Mouse (Mus musculus) MN1 (cell line): ENCODE data around the gene Il24.

Experiments used
- DNase-seq: peaks from one replicate; pipeline ENCODE4 v3.0.0-alpha.2; 2016; ENCODE audit warnings: low spot score

Il24 gene

DNA sequence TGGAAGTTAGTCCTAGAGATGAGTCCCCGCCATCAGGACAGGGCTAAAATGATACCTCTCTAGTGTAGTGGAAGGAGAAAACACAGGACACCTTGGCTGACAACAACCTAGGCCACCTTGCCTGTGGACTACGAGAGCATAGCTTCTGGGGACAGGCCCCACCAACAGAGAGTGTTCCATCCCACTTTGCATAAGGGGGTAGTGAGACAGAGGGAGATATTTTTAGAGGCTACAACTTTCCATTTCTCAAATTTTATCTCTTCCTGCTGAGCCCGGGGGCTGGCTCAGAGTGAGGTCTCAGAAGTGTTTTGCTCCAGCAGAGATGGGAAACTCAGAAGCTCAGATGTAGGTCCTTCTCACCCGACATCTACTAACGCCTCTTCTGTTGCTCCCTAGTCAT lies 36.8 kb downstream of the Il24 start:
- no peak for DNase-seq

DNA sequence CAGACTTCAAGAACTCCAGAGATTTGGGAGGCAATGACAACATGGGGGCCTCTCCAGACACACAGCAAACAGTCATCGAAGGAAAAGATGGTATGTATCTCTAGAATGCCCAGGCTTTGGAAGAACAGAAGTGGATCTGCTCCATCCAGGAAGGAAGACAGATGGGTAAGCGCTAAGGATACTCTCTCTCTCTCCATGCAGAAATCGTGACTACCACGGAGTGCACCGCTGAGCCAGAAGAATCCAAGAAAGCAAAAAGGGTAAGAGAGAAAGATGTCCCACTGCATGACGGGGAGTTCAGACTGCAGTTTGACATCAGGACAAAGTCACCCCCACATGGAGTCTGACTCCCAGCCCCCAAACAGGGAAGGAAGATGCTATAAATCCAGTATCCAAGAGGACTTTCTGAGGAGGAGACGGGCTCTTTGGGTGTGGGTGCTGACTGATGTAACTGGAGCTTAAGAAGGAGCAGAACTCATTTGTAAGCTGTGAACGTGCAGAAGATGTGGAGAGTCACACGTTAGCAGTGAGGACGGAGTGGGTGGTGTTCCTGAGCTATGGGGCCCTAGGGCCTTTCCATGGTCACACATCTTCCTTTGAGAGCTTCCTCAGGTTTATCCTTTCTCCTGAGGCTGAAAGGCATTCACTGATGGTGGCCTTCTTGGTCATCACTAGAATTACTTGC lies 37.6 kb downstream of the Il24 start:
- no peak for DNase-seq

DNA sequence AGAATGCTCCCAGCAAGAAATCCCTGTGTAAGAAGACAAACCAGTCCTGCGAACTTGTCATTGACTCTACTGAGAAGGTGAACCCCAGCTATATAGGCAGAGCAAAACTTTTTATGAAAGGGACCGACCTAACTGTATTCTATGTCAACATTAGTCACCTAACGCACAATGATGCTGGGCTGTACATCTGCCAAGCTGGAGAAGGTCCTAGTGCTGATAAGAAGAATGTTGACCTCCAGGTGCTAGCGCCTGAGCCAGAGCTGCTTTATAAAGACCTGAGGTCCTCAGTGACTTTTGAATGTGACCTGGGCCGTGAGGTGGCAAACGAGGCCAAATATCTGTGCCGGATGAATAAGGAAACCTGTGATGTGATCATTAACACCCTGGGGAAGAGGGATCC lies 42.7 kb downstream of the Il24 start:
- no peak for DNase-seq

DNA sequence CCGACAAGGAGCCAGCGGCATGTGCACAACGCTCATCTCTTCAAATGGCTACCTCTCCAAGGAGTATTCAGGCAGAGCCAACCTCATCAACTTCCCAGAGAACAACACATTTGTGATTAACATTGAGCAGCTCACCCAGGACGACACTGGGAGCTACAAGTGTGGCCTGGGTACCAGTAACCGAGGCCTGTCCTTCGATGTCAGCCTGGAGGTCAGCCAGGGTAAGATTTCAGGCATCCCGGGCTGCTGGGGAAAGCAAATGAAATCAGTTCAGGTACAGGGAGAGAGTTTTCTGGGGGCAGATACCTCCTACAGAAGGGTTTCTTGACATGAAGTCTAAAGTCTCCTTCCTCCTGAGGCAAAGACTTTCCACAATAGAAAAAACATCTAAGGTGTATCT lies 45.6 kb downstream of the Il24 start:
- no peak for DNase-seq

DNA sequence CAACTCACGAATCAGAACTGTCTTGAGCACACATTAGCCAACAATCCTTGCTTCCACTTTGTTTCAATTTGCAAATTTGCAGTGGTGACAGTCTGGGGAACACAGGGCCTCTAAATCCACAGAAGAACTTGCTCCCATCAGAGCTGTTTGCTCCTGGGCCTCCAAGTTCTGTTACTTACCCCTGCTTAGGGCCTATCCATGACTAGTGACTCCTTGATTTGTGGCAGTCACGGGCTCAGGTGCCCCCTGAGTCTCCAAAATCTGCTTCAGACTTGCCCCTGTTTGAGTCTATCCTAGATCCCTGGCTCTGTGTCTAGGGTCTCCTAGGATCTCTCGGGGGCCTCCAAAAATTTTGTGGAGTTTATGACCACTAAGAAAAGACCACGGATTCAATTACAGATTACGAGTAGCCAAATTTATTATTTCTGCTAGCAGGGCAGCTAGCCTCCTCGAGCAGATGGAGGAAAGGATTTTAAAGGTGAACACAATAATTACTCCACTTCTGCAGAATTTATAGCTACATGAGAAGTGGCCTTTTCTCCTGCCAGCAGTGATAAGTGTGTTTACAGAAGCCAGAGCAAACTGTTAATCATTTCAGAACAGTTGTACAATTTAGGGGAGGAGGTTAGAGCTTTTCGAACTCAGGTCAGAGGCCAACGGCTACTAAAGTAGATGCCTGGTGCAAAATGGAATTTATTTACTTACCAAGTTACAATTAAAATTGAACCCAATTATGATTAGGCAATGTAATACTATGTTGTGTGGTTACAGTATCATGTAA lies 46.5 kb downstream of the Il24 start:
- DNase-seq = no peak

DNA sequence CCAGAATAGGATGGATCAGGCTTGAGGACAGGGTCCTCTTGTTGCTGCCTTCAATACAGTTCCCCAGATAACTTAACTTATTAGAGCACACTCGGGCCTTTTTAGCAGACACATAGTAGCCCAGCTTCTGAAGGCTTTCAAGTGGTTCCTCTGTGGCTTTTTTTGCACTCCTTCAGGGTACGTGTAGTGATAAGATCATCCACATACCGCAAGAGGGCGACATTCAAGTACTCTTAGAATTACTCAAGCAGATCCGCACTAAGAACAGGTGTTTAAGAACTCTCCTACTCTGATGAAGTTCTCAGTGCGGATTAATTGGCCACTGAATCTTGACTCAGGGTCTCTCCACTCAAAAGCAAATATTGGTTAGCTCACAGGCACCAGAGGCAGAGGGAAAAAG lies 49.0 kb downstream of the Il24 start:
- DNase-seq = peak; percentile 6

DNA sequence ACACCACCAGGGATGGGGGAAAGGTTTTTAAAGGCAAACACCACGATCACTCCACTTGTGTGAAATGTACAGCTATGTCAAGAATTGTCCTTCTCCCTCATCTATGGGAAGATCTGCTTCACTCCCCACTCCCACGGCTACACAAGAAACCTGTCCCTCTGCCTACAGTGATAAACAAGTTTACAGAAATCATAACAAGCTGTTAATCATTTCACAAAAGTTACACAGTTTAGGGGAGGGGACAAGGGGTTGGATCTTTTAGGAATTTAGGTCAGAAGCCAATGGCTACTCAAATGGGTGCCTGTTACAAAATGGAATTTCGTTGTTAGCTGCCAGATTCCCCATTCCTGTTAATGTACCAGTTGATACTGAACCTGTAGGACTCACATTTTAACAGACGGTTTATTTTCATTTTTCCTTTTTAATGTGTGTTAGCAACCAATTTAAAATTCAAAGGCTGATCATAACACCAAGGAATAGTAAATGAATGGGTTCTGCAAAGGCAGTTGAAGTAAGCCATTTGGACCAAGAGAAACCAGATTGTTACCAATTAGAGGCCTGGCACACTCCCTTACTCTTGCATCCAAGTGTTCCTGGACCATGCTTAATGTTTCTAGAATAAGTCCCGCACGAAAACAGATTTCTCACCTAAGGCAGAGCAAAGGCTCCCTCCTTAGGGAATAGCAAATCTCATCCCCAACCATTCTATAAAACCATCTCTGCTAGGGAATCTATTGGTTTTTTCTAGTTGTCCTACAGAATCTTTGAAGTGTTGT lies 51.9 kb downstream of the Il24 start:
- DNase-seq = no peak

DNA sequence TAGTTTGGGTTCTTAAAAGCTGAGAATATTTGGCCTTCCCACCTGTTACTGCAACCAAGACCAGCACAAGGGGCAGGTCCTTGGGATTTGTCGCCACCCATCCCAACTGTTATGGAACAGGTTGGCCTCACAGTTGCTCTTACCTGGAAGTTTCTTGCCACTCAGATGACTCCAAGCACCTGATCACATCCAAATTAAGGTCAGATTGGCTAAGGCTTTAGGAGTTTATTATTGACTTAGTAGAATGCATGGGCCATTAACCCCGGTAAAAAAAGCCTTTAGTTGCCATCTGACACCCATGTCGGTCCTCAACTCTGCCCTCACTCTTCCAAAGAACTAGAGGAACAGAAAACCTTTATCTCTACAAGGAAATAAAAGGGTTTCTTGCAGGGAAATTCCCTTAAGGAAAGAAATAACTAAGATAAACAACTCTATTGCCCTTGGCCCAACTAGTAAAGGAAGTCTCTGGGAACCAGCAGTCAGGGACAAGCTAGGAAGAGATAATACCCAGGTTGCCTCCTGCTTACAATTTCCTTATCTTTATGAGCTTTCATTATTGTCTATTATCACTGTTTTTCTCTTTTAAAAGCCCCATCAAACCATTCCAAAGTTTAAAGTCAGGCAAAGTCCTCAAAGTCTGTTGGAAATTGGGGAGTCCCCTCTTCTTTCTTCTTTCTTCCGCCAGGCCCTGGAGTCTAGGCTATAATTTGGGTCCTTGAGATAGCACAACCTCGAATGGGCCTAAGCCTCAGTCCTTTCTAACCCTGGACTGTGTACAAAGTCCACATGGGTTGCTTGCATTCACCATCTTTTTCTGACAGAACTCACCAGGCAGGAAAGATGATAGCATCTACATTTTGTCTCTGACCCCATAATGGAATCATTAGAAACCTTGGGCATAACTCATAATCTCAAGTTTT lies 54.8 kb downstream of the Il24 start:
- DNase-seq = no peak
